Mouse (Mus musculus) urinary bladder, postnatal 25 days (tissue): ENCODE results near the gene Oxgr1.

ENCODE experiments used
- DNase-seq: peaks from one replicate; pipeline ENCODE4 v3.0.0; 2022; ENCODE audit warnings: low spot score

Gene Oxgr1

GRCm38 (mm10) chr14:119980698-119981235 lies 61.5 kb downstream of the Oxgr1 start:
- DNase-seq: no peak
